Mouse (Mus musculus): ENCODE measurements at regions not wholly inside any gene's neighbourhood (a gene's known extent, or its start where the extent isn't known, plus 50 kb on each side); places are given as distances from the start of the nearest gene placed in this dataset.

GRCm38 (mm10) chr16:25198844-25199243, 87.8 kb upstream of the Tprg start:
- no peak for TF ChIP-seq CTCF (IDR thresholded peaks at IDR 0.05; ENCODE audit: borderline replicate concordance, control insufficient read depth, extremely low read depth, insufficient read depth, low read length, poor library complexity)
- no peak for TF ChIP-seq POLR2A (IDR thresholded peaks at IDR 0.05; ENCODE audit: control insufficient read depth, extremely low read depth, insufficient read depth, low read length, poor library complexity)

Data from thymus, adult 2 months (tissue).